Mouse (Mus musculus) ovary, adult 2 months (tissue): ENCODE measurements around the gene Il20ra. TPM values are rescaled to one million over a fixed set of nuclear protein-coding genes. Genes with fewer than 3 reads are reported as not detected.

Experiments used
- polyA plus RNA-seq: library from polyadenylated mRNA; depleted of rRNA; stranded (reverse); fragments of >200 nt; gene quantifications from 2 replicates; pipeline ENCODE4 v1.2.3, GENCODE M21; 2012; rRNA removed

The Il20ra gene
- 0.18 TPM in 1 of 2 replicates, not detected in the other for polyA plus RNA-seq

GRCm38 (mm10) chr10:19712421-19712836 lies at the start of gene Il20ra:
TSS of gene Il20ra (plus strand) at chr10:19712570.

Other genes with a start within 250 kb of the Il20ra start
- 18.1 and 26.8 TPM in 2 replicates for gene Ifngr1, start 120.6 kb upstream of the Il20ra start, polyA plus RNA-seq
- not detected in 2 replicates for gene Il22ra2, start 90.6 kb upstream of the Il20ra start, polyA plus RNA-seq
- gene Slc35d3, start 138.9 kb downstream of the Il20ra start, polyA plus RNA-seq: 0.89 and 0.94 TPM in 2 replicates
- 16.4 and 46.5 TPM in 2 replicates for gene Pex7, start 195.1 kb downstream of the Il20ra start, polyA plus RNA-seq
- gene Map3k5, start 221.9 kb downstream of the Il20ra start, polyA plus RNA-seq: 7.3 and 7.4 TPM in 2 replicates